32 mouse cellular contexts compared by ENCODE assay signal in genomic region chr3:122386444-122386843, GRCm38 (mm10).
"Had no signal": no experiment of that assay in that cellular context is flagged by ENCODE, and none has a peak within 500 bp of the region (broad histone marks: within the 10 kb centered on the region; RNA-seq: fewer than 3 reads in every experiment).

No protein-coding gene starts in this region.

- H3K4me3 ChIP-seq: limb, embryonic 10.5 days; limb, embryonic 12.5 days; limb, embryonic 13.5 days; limb, embryonic 15.5 days; liver, embryonic 12.5 days; liver, embryonic 13.5 days; liver, embryonic 15.5 days; lung, embryonic 15.5 days; megakaryocyte, embryonic 14.5 days; midbrain, embryonic 10.5 days; midbrain, embryonic 12.5 days; midbrain, embryonic 13.5 days; midbrain, embryonic 15.5 days; myocyte; neural tube, embryonic 12.5 days had no signal

- DNase-seq: left cerebral cortex, postnatal 4 days; liver; liver, embryonic 13.5 days; liver, postnatal 0 days; lung, adult 18-20 months; lung, adult 2 months; lung, embryonic 14.5 days; lung, postnatal 10 days; lung, postnatal 14 days; lung, postnatal 36 days; lung, postnatal 4 days; midbrain, embryonic 14.5 days had no signal

- H3K27ac ChIP-seq: limb, embryonic 10.5 days; limb, embryonic 12.5 days; limb, embryonic 13.5 days; limb, embryonic 15.5 days; liver, embryonic 12.5 days; liver, embryonic 13.5 days; liver, embryonic 14.5 days; liver, embryonic 15.5 days; lung, embryonic 15.5 days; macrophage; midbrain, embryonic 10.5 days; midbrain, embryonic 12.5 days; midbrain, embryonic 13.5 days; midbrain, embryonic 15.5 days; neural tube, embryonic 12.5 days had no signal

- H3K9ac ChIP-seq: limb, embryonic 12.5 days; limb, embryonic 13.5 days; limb, embryonic 15.5 days; liver, embryonic 12.5 days; liver, embryonic 13.5 days; liver, embryonic 14.5 days; liver, embryonic 15.5 days; liver, postnatal 0 days; lung, embryonic 14.5 days; lung, embryonic 15.5 days; midbrain, embryonic 12.5 days; midbrain, embryonic 13.5 days; midbrain, embryonic 15.5 days; neural tube, embryonic 12.5 days had no signal

- H3K4me1 ChIP-seq: limb, embryonic 10.5 days; limb, embryonic 12.5 days; limb, embryonic 13.5 days; limb, embryonic 15.5 days; liver, embryonic 12.5 days; liver, embryonic 13.5 days; liver, embryonic 15.5 days; lung, embryonic 15.5 days; midbrain, embryonic 10.5 days; midbrain, embryonic 12.5 days; midbrain, embryonic 13.5 days; midbrain, embryonic 15.5 days; neural tube, embryonic 12.5 days had no signal

- H3K9me3 ChIP-seq: limb, embryonic 10.5 days; limb, embryonic 12.5 days; limb, embryonic 13.5 days; limb, embryonic 15.5 days; liver, embryonic 12.5 days; liver, embryonic 13.5 days; liver, embryonic 15.5 days; lung, embryonic 15.5 days; megakaryocyte, embryonic 14.5 days; midbrain, embryonic 10.5 days; midbrain, embryonic 12.5 days; midbrain, embryonic 13.5 days; midbrain, embryonic 15.5 days; neural tube, embryonic 12.5 days had no signal

- H3K4me2 ChIP-seq: limb, embryonic 12.5 days; limb, embryonic 13.5 days; limb, embryonic 15.5 days; liver, embryonic 11.5 days; liver, embryonic 12.5 days; liver, embryonic 13.5 days; liver, embryonic 15.5 days; lung, embryonic 14.5 days; lung, embryonic 15.5 days; midbrain, embryonic 11.5 days; midbrain, embryonic 12.5 days; midbrain, embryonic 13.5 days; midbrain, embryonic 15.5 days; neural tube, embryonic 12.5 days had no signal

- ATAC-seq: liver, embryonic 12.5 days; liver, postnatal 0 days; lung, postnatal 0 days; midbrain, embryonic 13.5 days; midbrain, embryonic 15.5 days; midbrain, embryonic 16.5 days had no signal

- H3K36me3 ChIP-seq: limb, embryonic 10.5 days; limb, embryonic 12.5 days; limb, embryonic 13.5 days; limb, embryonic 15.5 days; liver, embryonic 12.5 days; liver, embryonic 13.5 days; liver, embryonic 15.5 days; lung, embryonic 15.5 days; midbrain, embryonic 10.5 days; midbrain, embryonic 12.5 days; midbrain, embryonic 13.5 days; midbrain, embryonic 15.5 days; neural tube, embryonic 12.5 days had no signal

- H3K27me3 ChIP-seq: limb, embryonic 12.5 days; limb, embryonic 13.5 days; liver, embryonic 12.5 days; liver, embryonic 13.5 days; liver, embryonic 15.5 days; lung, embryonic 15.5 days; midbrain, embryonic 12.5 days; midbrain, embryonic 13.5 days; midbrain, embryonic 15.5 days; neural tube, embryonic 12.5 days had no signal
